ENCODE assay signal across 11 mouse cellular contexts in genomic region chr13:60488884-60489265, GRCm38 (mm10).
A peak's percentile ranks its signal among the peaks of the same experiment; 100 is the strongest.
DNase-seq lines count a peak whose midpoint lies in the region; ATAC-seq and TF ChIP-seq lines count a peak whose summit lies in the region.
"Had no signal": no experiment of that assay in that cellular context is flagged by ENCODE, and none has a peak within 500 bp of the region (broad histone marks: within the 10 kb centered on the region; RNA-seq: fewer than 3 reads in every experiment).

No protein-coding gene starts in this region.

- no peaks in the 10 kb centered on the region for H3K9me3 ChIP-seq in heart, postnatal 0 days (replicated peaks; ENCODE audit: control insufficient read depth, low read length)
- peaks cover 7% of the 10 kb centered on the region for H3K9me3 ChIP-seq in heart, embryonic 12.5 days (replicated peaks)
- no peaks in the 10 kb centered on the region for H3K9me3 ChIP-seq in lung, embryonic 14.5 days (ENCODE audit: low read depth, low read length)
- no peaks in the 10 kb centered on the region for H3K9me3 ChIP-seq in neural tube, embryonic 15.5 days (replicated peaks)

- no peak for TF ChIP-seq EP300 in heart, postnatal 0 days (IDR thresholded peaks at IDR 0.05; ENCODE audit: low read depth)

- no peak for ATAC-seq in heart, postnatal 0 days (ENCODE audit: insufficient read depth, low read depth)
- ATAC-seq in heart, embryonic 12.5 days (ENCODE audit: insufficient number of reproducible peaks, low FRiP score): no peak
- no peak for ATAC-seq in lung, embryonic 14.5 days (ENCODE audit: insufficient read depth)
- peak; percentile 63; the same call in 1 of the 2 replicates for ATAC-seq in neural tube, embryonic 15.5 days (ENCODE audit: low FRiP score)

- TF ChIP-seq POLR2A in embryonic fibroblast, embryonic 13.5 days (IDR thresholded peaks at IDR 0.05; ENCODE audit: low read depth, low read length): no peak

- H3K27ac ChIP-seq in heart, postnatal 0 days (ENCODE audit: low read depth): peak overlapping the region; percentile 51; the same call in 1 of the 2 replicates
- H3K27ac ChIP-seq in heart, embryonic 12.5 days (ENCODE audit: poor library complexity, severe bottlenecking): no peak overlapping the region
- H3K27ac ChIP-seq in lung, embryonic 14.5 days (ENCODE audit: low read depth): peak overlapping the region; percentile 47
- H3K27ac ChIP-seq in embryonic fibroblast, embryonic 13.5 days (ENCODE audit: insufficient read depth, low read length): peak overlapping the region; percentile 89
- peak overlapping the region; percentile 63; the same call in 1 of the 2 replicates for H3K27ac ChIP-seq in neural tube, embryonic 15.5 days (replicated peaks)
- H3K27ac ChIP-seq: liver, embryonic 14.5 days; midbrain, embryonic 10.5 days; neural tube, embryonic 12.5 days had no signal

- H3K4me1 ChIP-seq in heart, postnatal 0 days (ENCODE audit: control insufficient read depth, insufficient read depth): peaks cover 23% of the 10 kb centered on the region
- H3K4me1 ChIP-seq in heart, embryonic 12.5 days (replicated peaks): peaks cover 8% of the 10 kb centered on the region
- peaks cover 9% of the 10 kb centered on the region for H3K4me1 ChIP-seq in lung, embryonic 14.5 days (ENCODE audit: insufficient read depth)
- no peaks in the 10 kb centered on the region for H3K4me1 ChIP-seq in embryonic fibroblast, embryonic 13.5 days (ENCODE audit: control insufficient read depth, insufficient read depth, low read length)
- H3K4me1 ChIP-seq in neural tube, embryonic 15.5 days: peaks cover 12% of the 10 kb centered on the region; the same call in 1 of the 2 replicates

- TF ChIP-seq CTCF in heart, postnatal 0 days (IDR thresholded peaks at IDR 0.05; ENCODE audit: low read depth): no peak
- no peak for TF ChIP-seq CTCF in lung, embryonic 14.5 days (IDR thresholded peaks at IDR 0.05; ENCODE audit: low read depth)
- no peak for TF ChIP-seq CTCF in embryonic fibroblast, embryonic 13.5 days (IDR thresholded peaks at IDR 0.05; ENCODE audit: borderline replicate concordance, insufficient read depth, low read length)

- H3K27me3 ChIP-seq in heart, postnatal 0 days (ENCODE audit: control insufficient read depth, insufficient read depth, low read length): no peaks in the 10 kb centered on the region
- 0 out of 2 replicates have a peak, but pooled peaks cover 3% of the 10 kb centered on the region for H3K27me3 ChIP-seq in heart, embryonic 12.5 days (replicated peaks)
- no peaks in the 10 kb centered on the region for H3K27me3 ChIP-seq in lung, embryonic 14.5 days (ENCODE audit: insufficient read depth, low read length)
- H3K27me3 ChIP-seq in neural tube, embryonic 15.5 days (replicated peaks): no peaks in the 10 kb centered on the region
- H3K27me3 ChIP-seq: neural tube, embryonic 12.5 days had no signal

- 80% methylated on average over 4 of the region's 4 CpGs for WGBS in heart, postnatal 0 days
- WGBS in heart, embryonic 12.5 days: 82% methylated on average over 4 of the region's 4 CpGs
- WGBS in lung, embryonic 14.5 days: 67% methylated on average over 4 of the region's 4 CpGs
- 51% methylated on average over 4 of the region's 4 CpGs for WGBS in neural tube, embryonic 15.5 days

- H3K4me3 ChIP-seq in heart, postnatal 0 days (ENCODE audit: low read depth, low read length): no peak overlapping the region
- H3K4me3 ChIP-seq in heart, embryonic 12.5 days: no peak overlapping the region
- H3K4me3 ChIP-seq in lung, embryonic 14.5 days (ENCODE audit: low read depth, low read length): no peak overlapping the region
- no peak overlapping the region for H3K4me3 ChIP-seq in embryonic fibroblast, embryonic 13.5 days (ENCODE audit: insufficient read depth, low read length)
- no peak overlapping the region for H3K4me3 ChIP-seq in neural tube, embryonic 15.5 days (replicated peaks)
- H3K4me3 ChIP-seq: midbrain, embryonic 10.5 days; neural tube, embryonic 12.5 days had no signal

- H3K9ac ChIP-seq in heart, postnatal 0 days (replicated peaks; ENCODE audit: low read depth, low read length): no peak overlapping the region
- no peak overlapping the region for H3K9ac ChIP-seq in heart, embryonic 12.5 days
- no peak overlapping the region for H3K9ac ChIP-seq in lung, embryonic 14.5 days
- no peak overlapping the region for H3K9ac ChIP-seq in neural tube, embryonic 15.5 days (replicated peaks)
- H3K9ac ChIP-seq: liver, embryonic 14.5 days; neural tube, embryonic 12.5 days had no signal

- 0 out of 2 replicates have a peak overlapping the region, but pooled peaks have one; percentile 13 for H3K4me2 ChIP-seq in heart, postnatal 0 days (ENCODE audit: low read depth, low read length)
- H3K4me2 ChIP-seq in heart, embryonic 12.5 days: no peak overlapping the region
- no peak overlapping the region for H3K4me2 ChIP-seq in lung, embryonic 14.5 days
- no peak overlapping the region for H3K4me2 ChIP-seq in neural tube, embryonic 15.5 days
- H3K4me2 ChIP-seq: neural tube, embryonic 12.5 days had no signal

- H3K36me3 ChIP-seq in heart, postnatal 0 days (replicated peaks; ENCODE audit: control insufficient read depth, insufficient read depth, low read length): no peaks in the 10 kb centered on the region
- no peaks in the 10 kb centered on the region for H3K36me3 ChIP-seq in heart, embryonic 12.5 days
- H3K36me3 ChIP-seq in lung, embryonic 14.5 days (ENCODE audit: insufficient read depth): no peaks in the 10 kb centered on the region
- H3K36me3 ChIP-seq in neural tube, embryonic 15.5 days: no peaks in the 10 kb centered on the region
- H3K36me3 ChIP-seq: midbrain, embryonic 10.5 days; neural tube, embryonic 12.5 days had no signal

- DNase-seq in heart, postnatal 0 days (ENCODE audit: low spot score): no peak
- no peak for DNase-seq in lung, embryonic 14.5 days
- DNase-seq in lung, adult 18-20 months: no peak
- no peak for DNase-seq in cerebellum, adult 9-10 months
- no peak for DNase-seq in right cerebral cortex, postnatal 10 days (ENCODE audit: low spot score in 2 of 2)
